Mouse (Mus musculus) olfactory bulb, adult 2 months (tissue): Measurements from ENCODE around the gene Gpr142.

Experiments used
- CTCF ChIP-seq: fragments of 200-500 bp; IDR thresholded peaks from 2 replicates; pipeline ENCODE4 v1.5.1; 2012; ENCODE audit warnings: low read depth, mild to moderate bottlenecking, low read length, moderate library complexity; ENCODE audit not compliant: insufficient read depth
- POLR2A ChIP-seq: fragments of 200-500 bp; IDR thresholded peaks from 2 replicates; pipeline ENCODE4 v1.6.1; 2012; ENCODE audit warnings: mild to moderate bottlenecking, low read depth, low read length, moderate library complexity; ENCODE audit not compliant: insufficient read depth

- no peak for TF ChIP-seq POLR2A
- TF ChIP-seq CTCF = 0 out of 2 replicates have a peak, but pooled peaks have one; percentile 22
These were observed 7.9 kb upstream of the Gpr142 start for GRCm38 (mm10) chr11:114790841-114791240.
